Mouse (Mus musculus): ENCODE results near the gene Slco4a1. TPM values are rescaled to one million over a fixed set of nuclear protein-coding genes. Genes with fewer than 3 reads are reported as not detected.

The Slco4a1 gene
- total RNA-seq, 2 experiments from 2014 or later = 0.23 TPM; not detected in 1

GRCm38 (mm10) chr2:180508455-180509115, 52.5 kb downstream of the Slco4a1 start:
- no peak for DNase-seq

- no peak for DNase-seq
Observed at GRCm38 (mm10) chr2:180510867-180511266, 54.8 kb downstream of the Slco4a1 start.

- peak; percentile 10 to 11 for DNase-seq
Observed at GRCm38 (mm10) chr2:180511875-180512661, 56.0 kb downstream of the Slco4a1 start.

GRCm38 (mm10) chr2:180513019-180513418, 57.0 kb downstream of the Slco4a1 start:
- peak in 1 of 2 experiments; percentile 4 for DNase-seq

GRCm38 (mm10) chr2:180513835-180514234, 57.8 kb downstream of the Slco4a1 start:
- DNase-seq = no peak

GRCm38 (mm10) chr2:180521437-180522221, 65.6 kb downstream of the Slco4a1 start:
- no peak for DNase-seq

- no peak for DNase-seq
Observed at GRCm38 (mm10) chr2:180522825-180523224, 66.8 kb downstream of the Slco4a1 start.

Other genes with a start within 250 kb of the Slco4a1 start
- 10 to 100 TPM; 72.2 to 78.5 TPM for gene Lama5, start 230.4 kb upstream of the Slco4a1 start, total RNA-seq (2021)
- 100 to 1,000 TPM; 561 to 600 TPM for gene Rps21, start 198.9 kb upstream of the Slco4a1 start, total RNA-seq (2021)
- 10 to 100 TPM; 10.9 TPM for gene Cables2, start 182.7 kb upstream of the Slco4a1 start, total RNA-seq (2021)
- gene Rbbp8nl, start 166.4 kb upstream of the Slco4a1 start, total RNA-seq (2021) = not detected
- gene Gata5, start 121.5 kb upstream of the Slco4a1 start, total RNA-seq (2021) = under 1 TPM; 0.35 to 0.80 TPM
- gene Ntsr1, start 43.7 kb downstream of the Slco4a1 start, total RNA-seq (2021) = not detected
- 10 to 100 TPM; 17.8 to 18.4 TPM for gene Mrgbp, start 125.1 kb downstream of the Slco4a1 start, total RNA-seq (2021)
- 10 to 100 TPM; 31.9 to 34.1 TPM for gene Ogfr, start 133.0 kb downstream of the Slco4a1 start, total RNA-seq (2021)
- gene Col9a3, start 141.5 kb downstream of the Slco4a1 start, total RNA-seq (2021) = under 1 TPM in 1 of 2 experiments, not detected in 1; 0.21 TPM
- not detected for gene Tcfl5, start 186.5 kb downstream of the Slco4a1 start, total RNA-seq (2021)